Mouse (Mus musculus) gastrocnemius, postnatal 14 days (tissue): ENCODE results near the gene Gm49322. TPM values are rescaled to one million over a fixed set of nuclear protein-coding genes. Genes with fewer than 3 reads are reported as not detected.

Experiments
- DNase-seq: peaks from one replicate; pipeline ENCODE4 v3.0.0; 2021; ENCODE audit warnings: mixed read lengths
- intact Hi-C: fragments of 180-260 bp; cut with DNase I; formaldehyde crosslinking; loops from one replicate; pipeline ENCODE4 v1.15.1; 2025; ENCODE audit warnings: low total_unique reads
- total RNA-seq, 2 experiments: library from RNA; stranded (reverse); gene quantifications; 2 replicates each; pipeline ENCODE4 v1.2.3; 2021

Gm49322 gene
- total RNA-seq, 2 experiments from 2014 or later, result 0.18 to 0.27 TPM

DNA sequence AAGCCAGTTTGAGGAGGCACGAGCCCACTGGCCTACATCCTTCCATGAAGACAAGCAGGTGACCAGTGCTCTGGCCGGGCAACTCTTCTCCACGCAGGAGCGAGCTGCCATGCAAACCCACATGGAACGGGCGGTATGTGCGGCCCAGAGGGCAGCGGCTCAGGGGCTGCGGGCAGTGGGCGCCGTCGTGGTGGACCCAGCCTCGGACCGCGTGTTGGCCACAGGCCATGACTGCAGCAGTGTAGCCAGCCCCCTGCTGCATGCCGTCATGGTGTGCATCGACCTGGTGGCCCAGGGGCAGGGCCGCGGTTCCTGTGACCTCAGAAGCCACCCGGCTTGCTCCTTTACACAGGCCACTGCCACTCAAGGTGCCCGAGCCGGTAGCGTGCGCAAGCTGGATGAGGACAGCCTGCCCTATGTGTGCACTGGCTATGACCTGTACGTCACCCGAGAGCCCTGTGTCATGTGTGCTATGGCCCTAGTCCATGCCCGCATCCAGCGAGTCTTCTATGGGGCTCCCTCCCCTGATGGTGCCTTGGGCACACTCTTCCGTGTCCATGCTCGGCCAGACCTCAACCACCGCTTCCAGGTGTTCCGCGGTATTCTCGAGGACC is 1.0 kb downstream of the Gm49322 start:
- intact Hi-C loops, result loop anchor here (5.0 kb wide), 1 partner anchor 85 kb away; no protein-coding TSS in a partner anchor
- no peak for DNase-seq

DNA sequence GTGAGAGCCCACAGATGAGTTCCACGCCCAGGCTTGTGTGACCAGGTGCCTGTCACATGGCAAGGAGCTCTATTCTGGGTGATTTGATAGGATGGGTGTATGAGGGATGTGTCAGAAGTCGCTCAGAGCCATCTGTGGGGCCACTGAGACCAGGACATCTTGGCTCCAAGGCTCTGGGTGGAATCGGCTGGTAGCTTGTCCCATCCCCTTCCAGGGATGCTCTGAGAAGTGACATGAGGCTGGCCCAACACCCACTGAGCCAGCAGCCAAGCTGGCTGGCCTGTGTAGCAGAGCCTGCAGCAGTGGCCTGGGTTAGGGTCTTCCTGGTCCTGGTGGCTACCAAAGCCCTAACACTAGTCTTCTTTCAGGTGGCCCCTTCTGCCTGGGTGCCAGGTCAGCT is 2.6 kb downstream of the Gm49322 start:
- intact Hi-C loops, result loop anchor here (5.0 kb wide), 1 partner anchor 84 kb away; no protein-coding TSS in a partner anchor
- no peak for DNase-seq

DNA sequence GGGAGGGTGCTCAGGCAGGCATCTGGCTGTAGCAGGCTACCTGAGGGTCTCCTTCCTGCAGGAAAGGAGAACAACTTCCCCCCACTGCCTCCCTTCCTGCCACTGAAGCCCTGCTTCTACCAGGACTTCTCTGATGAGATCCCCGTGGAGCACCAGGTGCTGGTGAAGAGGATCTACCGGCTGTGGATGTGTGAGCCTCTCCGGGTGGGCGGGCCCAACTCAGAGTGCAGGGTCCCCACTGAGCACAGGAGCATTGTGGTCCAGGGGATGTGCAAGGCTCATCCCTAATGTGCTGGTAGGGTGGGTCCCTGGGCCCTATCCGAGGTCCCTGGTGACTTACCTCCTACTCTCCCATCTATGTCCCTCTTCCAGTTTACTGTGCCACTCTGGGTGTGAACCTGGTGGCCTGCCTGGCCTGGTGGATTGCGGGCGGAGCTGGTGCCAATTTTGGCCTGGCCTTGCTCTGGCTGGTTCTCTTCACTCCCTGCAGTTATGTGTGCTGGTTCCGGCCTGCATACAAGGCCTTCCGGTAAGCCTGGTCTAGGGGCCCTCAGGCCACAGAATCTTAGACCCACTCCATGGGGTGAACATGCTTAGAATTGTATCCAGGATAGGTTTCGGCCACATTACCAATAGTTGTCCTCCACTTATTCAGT is 3.6 kb downstream of the Gm49322 start:
- intact Hi-C loops, result loop anchor here (5.0 kb wide), 1 partner anchor 83 kb away; no protein-coding TSS in a partner anchor
- no peak for DNase-seq

DNA sequence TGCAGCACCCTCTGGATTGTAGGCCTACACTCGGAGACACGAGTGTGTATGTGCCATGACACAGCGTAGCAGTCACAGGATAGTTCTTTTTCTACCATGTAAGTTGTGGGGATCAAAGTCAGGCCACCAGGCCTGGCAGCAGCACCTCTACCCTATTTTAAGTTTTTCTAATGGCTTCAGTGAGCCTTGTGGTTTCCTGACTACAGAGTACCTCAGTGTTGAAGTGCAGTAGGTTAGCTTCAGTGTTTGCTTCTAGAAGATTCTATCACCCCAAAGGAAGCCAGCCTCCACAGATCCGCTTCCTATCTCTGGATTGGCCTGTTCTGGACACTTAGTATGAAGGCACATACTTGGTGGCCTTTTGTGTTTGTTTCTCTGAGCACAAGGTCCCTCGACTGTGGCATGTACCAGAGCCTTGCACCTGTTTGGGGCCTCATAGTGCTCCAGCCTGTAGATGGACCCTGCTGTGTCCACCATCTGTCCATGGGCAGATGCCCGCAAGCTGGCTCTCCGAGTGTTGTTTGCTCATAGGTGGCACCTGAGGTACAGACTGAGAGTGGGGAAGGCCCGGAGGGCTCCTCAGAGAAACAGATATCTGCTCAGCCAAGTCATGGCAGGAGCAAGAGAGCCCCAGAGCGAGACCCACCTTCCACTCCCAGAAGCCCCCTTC is 4.4 kb downstream of the Gm49322 start:
- DNase-seq, result no peak
- intact Hi-C loops, result no loop called here

DNA sequence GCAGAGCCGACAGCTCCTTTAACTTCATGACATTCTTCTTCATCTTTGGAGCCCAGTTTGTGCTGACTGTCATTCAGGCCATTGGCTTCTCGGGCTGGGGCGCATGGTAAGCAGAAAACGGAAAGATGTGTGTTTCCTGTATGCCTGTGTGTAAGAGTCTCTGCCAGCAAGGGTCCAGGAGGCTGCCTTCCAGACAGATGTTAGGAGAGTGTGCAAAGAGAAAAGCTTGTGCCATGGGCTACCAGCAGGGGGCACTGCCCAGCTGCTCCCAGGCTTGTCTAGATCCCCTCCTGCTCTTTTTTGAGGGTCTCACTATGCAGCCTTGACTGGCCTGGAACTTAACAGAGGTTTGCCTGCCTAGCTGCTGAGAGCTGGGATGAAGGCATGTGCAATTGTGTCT is 5.2 kb downstream of the Gm49322 start:
- intact Hi-C loops, result no loop called here
- DNase-seq, result no peak

DNA sequence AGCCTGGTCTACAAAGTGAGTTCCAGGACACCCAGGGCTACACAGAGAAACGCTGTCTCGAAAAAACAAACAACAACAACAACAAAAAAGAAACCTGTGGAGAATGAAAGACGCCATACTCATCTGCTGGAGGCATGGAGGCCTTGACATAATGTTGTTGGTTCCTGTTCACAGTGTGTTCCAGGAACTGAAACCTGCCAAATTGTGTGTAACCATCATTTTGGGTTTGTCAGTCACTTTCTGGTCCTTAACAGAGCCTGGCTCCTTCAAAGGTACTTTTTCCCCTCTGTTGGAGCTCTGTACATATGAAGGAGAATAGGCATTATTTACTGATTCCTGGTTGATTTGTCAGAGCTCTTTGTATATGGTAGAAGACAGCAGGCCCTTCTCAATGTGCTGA is 6.1 kb downstream of the Gm49322 start:
- intact Hi-C loops, result no loop called here
- no peak for DNase-seq

DNA sequence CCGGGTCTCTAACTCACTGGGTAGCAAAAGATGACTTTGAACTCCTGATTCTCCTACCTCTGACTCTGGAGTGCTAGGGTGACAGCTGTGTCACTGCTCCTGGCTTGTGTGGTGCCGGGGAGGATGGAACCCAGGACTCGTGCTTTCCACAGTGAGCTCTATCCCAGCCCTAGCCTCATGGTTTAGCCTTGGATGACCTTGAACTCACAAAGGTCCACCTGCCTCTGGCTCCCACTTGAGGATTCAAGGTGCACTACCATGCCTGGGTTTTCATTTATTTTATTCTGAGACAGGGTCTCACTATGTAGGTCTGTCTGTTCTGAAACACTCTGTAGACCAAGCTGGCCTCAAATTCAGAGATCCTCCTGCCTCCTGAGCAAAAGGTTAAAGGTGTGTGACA is 8.0 kb downstream of the Gm49322 start:
- intact Hi-C loops, result no loop called here
- no peak for DNase-seq

DNA sequence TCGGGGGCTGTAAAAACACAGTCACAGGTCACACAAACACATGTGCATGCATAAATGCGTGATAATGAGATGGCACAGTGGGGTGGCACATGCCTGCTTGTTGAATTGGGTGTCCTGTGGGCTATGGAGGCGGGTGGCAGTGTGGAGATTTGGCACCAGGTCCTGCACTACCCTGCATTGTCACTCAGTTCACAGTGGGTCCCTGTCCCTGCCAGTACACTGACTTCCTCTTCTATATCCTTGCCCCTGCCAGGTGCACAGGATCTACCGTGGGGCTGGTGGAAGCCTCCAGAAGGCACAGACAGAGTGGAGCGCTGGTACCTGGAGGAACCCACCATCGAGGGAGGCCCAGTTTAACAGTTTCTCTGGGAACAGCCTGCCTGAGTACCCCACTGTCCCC is 8.5 kb downstream of the Gm49322 start:
- DNase-seq, result no peak
- intact Hi-C loops, result no loop called here

DNA sequence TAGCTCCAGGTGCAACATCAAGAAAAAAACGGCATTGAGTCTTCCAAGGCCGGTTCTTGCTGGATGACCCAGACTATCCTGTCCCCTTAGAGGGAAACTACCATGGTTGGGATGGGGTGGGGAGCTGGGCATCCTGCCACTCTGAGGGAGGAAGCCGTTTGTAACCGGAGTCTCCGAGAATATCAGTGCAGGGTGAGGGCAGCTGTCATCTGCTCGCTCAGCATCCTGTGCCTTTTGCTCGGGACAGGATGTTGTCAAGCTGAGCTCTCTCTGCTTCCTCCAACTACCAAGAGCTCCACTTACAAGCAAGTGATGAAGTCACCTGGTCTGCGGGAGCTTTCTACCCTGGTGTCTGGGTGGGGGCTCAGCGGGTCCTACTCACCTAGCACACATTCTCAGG is 12.4 kb downstream of the Gm49322 start:
- intact Hi-C loops, result no loop called here
- peak; percentile 59 for DNase-seq

DNA sequence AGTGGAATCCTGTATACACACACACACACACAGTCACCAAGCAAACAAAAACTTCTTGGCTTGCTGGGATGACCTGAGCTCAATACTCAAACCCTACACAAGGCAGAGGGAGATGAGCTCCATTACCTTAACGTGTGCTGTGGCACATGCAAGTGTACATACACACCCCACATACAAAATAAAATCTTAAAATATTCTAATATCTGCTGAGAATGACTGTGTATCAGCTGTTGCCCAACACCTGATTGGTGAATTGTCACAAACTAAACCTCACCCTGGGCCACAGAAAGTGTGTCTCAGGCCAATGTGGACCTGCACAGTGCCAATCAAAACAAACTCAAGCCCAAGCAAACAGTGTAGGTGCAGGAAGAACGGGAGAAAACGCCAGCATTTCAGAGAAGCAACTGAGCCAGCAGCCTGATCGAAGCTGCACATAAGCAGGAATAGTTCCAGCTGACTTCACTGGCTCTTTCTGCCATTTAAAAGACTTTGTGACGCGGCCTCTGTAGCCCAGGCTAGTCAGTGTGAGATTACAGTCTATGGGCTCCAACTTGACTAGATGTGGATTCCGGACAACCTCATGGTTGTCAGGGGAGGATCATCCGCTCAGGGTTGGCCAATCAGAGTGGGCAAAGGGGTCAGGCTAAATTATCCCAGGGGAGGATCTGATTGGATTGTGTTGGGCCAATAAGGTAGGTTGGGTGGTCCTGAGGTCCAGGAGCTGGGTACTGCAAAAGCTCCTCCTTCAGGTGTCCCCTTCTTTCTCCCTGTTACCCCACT is 13.8 kb downstream of the Gm49322 start:
- intact Hi-C loops, result no loop called here
- no peak for DNase-seq

DNA sequence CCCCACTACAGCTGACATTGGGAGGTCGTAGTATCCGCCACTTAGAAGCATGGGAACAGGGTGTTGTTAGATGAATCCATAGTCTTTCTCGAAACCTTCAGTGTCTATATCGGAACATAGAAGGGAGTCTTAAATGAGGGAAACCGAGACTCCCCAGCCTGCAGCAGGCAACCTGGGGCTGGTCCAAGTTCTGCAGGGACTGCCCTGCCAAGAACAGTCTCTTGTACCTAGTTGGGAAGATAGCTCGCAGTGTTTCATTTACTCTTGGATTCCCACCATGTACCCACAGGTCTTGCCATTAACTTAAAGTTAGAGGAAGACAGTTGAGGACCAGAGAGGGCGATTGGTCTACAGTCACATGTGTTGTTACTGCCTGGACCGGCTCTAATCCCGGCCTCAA is 14.5 kb downstream of the Gm49322 start:
- DNase-seq, result no peak
- intact Hi-C loops, result no loop called here

DNA sequence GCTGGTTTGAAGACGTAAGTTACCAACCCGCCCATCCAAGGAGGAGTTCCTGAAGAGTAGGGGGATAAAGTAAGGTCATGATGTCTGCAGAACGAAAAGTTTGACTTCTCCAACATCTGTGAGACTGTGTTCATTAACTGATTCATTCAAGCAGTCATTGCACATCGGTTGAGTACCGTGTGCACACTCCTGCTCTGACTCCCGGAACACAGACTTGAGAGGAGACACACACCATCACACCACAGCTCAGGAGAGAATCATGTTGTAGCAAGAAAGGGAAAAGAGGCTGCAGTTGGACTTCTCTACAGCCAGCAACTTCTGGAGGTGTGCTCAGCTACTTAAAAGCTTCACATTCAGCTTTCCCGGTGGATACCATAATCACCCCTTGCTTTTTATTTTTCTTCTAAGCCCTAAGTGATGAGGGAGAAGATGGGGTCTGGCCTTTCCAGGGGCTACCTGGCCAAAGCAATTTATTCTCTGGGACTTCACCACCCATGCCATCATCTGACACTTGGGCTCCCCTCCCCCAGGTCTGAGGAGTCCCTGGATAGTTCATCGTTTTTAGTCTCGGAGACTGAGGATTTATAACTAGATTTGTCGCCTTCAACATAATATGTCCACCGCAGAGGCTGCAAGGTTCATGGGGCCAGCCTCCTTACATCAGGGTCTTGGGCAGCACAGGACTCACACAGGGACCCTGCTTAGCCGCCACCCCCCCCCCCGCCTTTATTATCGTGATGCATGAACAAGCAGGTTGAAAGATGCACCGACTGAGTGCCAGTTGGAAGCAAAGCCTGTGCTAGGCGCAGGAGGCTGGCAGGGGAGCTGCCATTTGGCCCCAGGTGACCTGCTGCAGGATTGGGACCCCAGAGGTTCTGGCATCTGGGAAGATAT is 15.2 kb downstream of the Gm49322 start:
- intact Hi-C loops, result no loop called here
- no peak for DNase-seq

DNA sequence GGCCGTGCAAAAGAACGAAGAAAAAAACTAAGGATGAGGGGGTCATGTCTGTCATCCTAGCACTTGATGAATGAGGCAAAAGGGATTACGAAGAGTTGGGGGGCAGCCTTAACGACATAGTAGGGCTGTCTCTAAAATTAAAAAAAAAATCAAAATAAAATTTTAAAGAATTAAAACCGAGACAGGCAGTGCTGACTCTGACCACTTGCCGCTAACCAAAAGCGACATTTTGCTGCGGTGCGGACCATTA is 15.8 kb downstream of the Gm49322 start:
- intact Hi-C loops, result no loop called here
- no peak for DNase-seq

DNA sequence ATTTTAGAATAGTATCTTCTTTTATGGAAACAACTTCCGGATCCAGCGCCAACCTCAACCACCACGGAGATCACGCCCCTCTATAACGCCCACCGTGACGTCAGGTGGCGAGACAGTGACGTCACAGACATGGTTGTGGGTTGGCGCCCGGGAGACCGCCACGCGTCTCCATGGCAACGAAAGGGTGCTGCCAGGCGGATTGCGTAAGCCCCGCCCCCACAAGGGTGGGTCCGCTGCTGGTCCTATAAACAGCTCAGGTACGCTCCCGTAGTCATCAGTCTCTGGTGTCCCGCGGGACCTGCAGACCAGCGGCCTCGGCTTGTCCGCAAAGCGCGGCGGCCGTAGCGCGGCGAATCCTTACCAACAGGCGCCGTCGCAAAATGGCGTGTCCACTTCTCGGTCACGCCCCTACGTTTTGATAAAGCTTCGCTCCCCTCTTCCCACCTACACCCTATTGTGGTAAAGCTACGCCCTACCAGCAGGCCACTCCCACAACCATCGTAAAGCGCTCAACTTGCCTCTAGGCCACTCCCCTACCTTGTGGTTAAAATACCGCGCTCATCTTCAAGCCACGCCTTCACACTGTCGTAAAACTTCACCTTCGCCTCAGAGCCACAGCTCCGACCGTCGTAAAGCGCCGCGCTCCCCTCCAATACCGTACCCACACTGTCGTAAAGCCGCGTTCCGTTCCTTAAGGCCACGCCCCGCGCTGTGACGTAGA is 16.3 kb downstream of the Gm49322 start:
- DNase-seq, result peak; percentile 99
- intact Hi-C loops, result no loop called here

DNA sequence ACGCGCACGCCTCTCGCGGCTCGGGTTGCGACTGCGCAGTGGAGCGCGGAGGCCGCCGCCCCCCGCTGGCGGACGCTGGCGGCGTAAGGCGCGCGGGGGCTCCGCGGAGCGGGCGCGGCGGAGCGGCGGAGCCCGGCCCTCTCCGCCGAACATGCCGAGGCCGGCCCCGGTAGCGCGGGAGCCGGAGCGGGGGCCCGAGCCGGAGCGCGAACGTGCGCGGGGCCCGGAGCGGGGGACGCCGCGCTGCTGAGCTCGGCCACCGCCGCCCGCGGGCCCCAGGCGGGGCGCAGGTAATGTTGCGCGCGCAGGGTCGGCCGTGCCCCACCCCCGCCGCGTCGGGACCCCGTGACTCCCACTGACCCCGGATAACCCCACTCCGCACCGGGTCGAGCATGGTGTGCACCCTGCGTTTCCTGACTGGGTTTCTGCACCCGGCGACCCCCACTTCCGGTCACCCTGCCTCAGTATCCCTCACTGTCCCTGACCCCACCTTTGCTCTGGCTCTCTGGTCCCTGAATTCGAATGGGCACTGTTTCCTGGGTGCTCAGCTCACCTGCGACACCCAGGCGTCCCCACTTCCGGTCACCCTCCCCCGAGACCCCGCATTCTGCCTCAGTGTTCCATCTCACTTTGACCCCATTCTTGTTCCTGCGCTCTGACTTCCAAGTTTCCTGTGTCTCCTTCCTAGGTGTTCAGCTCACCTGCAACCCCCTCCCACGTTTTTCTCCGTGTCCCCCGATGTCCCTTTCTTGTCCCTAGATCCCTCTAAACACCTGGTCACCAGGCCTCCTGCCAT is 17.0 kb downstream of the Gm49322 start, which contains the start of gene Csnk1g2:
Gene Csnk1g2, plus strand, starts transcription at position 178 of the 796 bp plus-strand sequence.
- intact Hi-C loops, result no loop called here

DNA sequence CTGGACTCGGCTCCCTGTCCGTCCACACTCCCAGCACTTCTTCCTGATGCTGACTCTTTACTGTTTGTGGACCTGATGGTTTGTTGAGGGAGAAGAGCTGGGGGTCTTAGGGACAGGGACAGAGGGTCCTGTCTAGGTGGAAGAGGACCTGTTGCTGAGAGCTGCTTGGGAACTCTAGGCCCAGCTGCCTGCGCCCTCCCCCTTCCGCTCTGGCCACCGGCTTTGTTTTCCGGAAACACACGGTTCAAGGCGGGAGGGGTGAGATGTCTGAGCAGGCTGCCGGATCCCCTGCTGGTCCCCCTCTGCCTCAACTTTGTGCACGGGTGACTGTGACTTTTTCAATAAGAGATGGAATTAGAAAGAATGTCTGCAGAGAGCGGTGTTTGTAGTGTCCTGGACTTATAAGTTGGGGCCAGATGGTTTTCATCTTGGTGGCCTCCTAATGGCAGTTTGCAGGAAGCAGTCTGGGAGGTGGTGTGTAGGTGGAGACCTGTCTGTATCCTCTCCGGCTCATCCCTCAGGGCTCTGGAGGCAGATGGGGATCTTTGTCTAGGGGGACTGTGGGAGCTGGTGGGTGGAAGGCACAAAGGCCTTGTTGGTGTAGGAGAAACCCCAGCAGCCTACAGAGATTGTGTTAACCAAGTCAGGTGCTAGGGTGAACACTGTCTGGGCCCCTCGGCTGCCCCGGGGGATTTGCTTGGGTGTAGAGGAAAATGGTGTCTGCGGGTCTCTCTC is 17.8 kb downstream of the Gm49322 start:
- intact Hi-C loops, result no loop called here
- peak; percentile 62 for DNase-seq

More for the DNA sequence above, 17.0 kb downstream of the Gm49322 start, which contains the start of gene Csnk1g2:
- peak; percentile 65 for DNase-seq

DNA sequence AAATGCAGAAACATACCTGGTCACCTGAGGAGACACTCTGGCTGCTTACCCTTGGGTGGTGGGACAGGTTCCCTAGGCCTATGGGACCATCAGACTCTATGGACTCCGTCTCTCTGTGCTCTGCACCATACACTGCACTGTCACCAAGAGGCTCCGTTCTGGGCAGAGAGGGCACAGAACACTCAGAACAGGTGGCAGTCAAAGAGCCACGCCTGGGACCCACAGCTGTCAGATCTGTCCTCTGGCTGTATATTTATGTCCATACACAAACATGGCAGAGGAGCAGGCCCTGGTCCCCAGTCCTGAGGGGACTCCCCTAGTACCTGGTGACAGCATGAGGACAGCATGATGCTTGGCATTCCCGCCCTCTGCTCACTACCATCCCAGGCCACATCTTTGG is 19.9 kb downstream of the Gm49322 start:
- intact Hi-C loops, result no loop called here
- no peak for DNase-seq
